Mouse (Mus musculus): ENCODE data around the gene Gm5483.

DNA sequence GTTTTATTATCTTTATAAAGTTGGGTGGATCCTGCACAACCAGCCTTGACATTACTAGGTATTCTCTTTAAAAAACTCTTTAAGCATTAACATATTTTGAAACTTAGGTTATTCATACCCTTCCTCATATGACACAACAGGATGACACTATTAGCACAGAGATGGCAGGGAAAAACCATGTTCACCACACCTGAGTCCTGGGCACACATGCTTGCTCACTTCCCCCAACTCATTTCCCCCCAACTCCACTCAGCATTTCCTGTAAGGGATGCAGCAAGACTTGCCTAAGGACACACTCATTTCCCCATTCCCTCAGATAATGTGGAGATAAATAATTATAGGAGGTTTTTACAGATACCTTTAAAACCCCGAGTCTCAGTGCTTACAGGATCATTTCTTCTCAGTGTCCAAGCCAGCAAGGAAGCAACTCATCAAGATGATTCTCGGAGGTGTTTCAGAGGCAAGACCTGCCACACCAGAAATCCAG lies 26.0 kb downstream of the Gm5483 start, which contains the start of gene Gm5416:
- no peak for TF ChIP-seq CTCF (IDR thresholded peaks at IDR 0.05; ENCODE audit: extremely low read depth, insufficient read depth, insufficient read length, insufficient replicate concordance)
- no peak for TF ChIP-seq POLR2A (IDR thresholded peaks at IDR 0.05; ENCODE audit: low read depth, low read length)
